29 mouse cellular contexts compared by ENCODE assay signal in the genomic region with DNA sequence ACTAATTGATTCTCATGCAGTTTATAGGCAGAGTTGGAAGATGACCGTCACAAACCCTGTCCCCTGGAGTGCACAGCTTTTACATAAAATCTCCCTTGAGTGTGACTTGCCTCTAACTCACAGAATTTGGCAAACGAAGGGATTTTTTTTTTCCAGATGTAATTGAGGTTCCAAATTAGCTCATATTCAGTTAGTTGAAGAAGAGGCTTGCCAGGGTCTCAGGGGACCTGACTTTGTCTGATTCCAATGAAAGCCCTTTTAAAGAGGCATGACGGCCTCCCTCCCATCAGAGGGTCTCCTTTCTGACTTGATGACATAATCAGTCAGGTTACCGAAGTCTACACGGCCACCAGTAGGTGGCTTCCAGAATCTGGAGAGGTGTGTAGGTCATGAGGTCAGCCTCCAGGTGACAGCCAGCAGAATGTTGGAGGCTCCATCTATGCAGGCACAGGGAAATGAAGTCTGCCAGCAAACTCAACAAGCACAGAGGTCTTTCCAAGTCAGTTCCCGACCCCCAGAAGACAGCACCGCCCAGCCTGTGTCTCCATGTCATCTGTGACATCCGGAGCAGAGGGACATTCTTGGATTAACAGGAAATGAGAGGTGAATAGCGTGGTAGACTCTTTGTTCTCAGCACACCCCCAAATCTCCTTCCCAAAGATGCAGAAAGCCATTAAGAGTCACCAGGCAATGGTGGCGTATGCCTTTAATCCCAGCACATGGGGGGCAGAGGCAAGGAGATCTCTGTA.
DNase-seq lines count a peak whose midpoint lies in the region; ATAC-seq and TF ChIP-seq lines count a peak whose summit lies in the region.
"Had no signal": no experiment of that assay in that cellular context is flagged by ENCODE, and none has a peak within 500 bp of the region (broad histone marks: within the 10 kb centered on the region; RNA-seq: fewer than 3 reads in every experiment).

No protein-coding gene starts in this region.

- intact Hi-C loops in gastrocnemius, postnatal 14 days (cut with DNase I; ENCODE audit: low total_unique reads), result no loop called here

- ATAC-seq in intestine, postnatal 0 days, result no peak
- no peak for ATAC-seq in intestine, embryonic 15.5 days
- ATAC-seq: forebrain, embryonic 13.5 days; midbrain, embryonic 15.5 days had no signal

- no peak overlapping the region for H3K9ac ChIP-seq in intestine, postnatal 0 days (ENCODE audit: low read depth, low read length)
- no peak overlapping the region for H3K9ac ChIP-seq in intestine, embryonic 15.5 days
- H3K9ac ChIP-seq: embryonic facial prominence, embryonic 13.5 days; forebrain, embryonic 13.5 days; heart, embryonic 12.5 days; hindbrain, embryonic 12.5 days; kidney, embryonic 15.5 days; limb, embryonic 12.5 days; liver, embryonic 15.5 days; lung, embryonic 14.5 days; midbrain, embryonic 15.5 days had no signal

- TF ChIP-seq CTCF in intestine, postnatal 0 days (IDR thresholded peaks at IDR 0.05; ENCODE audit: low read depth), result 0 out of 2 replicates have a peak, but pooled peaks have one; percentile 20

- H3K9me3 ChIP-seq in intestine, postnatal 0 days (ENCODE audit: control insufficient read depth), result no peaks in the 10 kb centered on the region
- H3K9me3 ChIP-seq in intestine, embryonic 15.5 days, result no peaks in the 10 kb centered on the region
- H3K9me3 ChIP-seq: embryonic facial prominence, embryonic 13.5 days; forebrain, embryonic 13.5 days; hindbrain, embryonic 12.5 days; kidney, embryonic 15.5 days; limb, embryonic 12.5 days; liver, embryonic 15.5 days; midbrain, embryonic 15.5 days had no signal

- H3K4me1 ChIP-seq in intestine, postnatal 0 days (replicated peaks; ENCODE audit: control insufficient read depth, insufficient read depth, low read length), result no peaks in the 10 kb centered on the region
- no peaks in the 10 kb centered on the region for H3K4me1 ChIP-seq in intestine, embryonic 15.5 days (replicated peaks)
- H3K4me1 ChIP-seq: embryonic facial prominence, embryonic 13.5 days; forebrain, embryonic 13.5 days; heart, embryonic 12.5 days; hindbrain, embryonic 12.5 days; kidney, embryonic 15.5 days; limb, embryonic 12.5 days; liver, embryonic 15.5 days; midbrain, embryonic 15.5 days had no signal

- WGBS in intestine, postnatal 0 days, result 87% methylated on average over 10 of the region's 10 CpGs
- WGBS in intestine, embryonic 15.5 days, result 84% methylated on average over 10 of the region's 10 CpGs

- peak; percentile 38 for DNase-seq in gastrocnemius, postnatal 14 days
- no peak for DNase-seq in gastrocnemius, adult 18-20 months (ENCODE audit: low spot score)
- DNase-seq in ES-CJ7 (ENCODE audit: low read depth, low spot score) (peak; percentile 7), MN1 (ENCODE audit: low spot score) (peak; percentile 19)
- DNase-seq in kidney, adult 9 months, result no peak
- no peak for DNase-seq in kidney, postnatal 14 days
- DNase-seq: adrenal gland, postnatal 14 days; B cell, adult 2 months; cerebellum, adult 11-12 months; cerebellum, adult 9-11 months; embryo, embryonic 11 days; kidney, adult 11 months; kidney, postnatal 36 days; lung, embryonic 14.5 days; right cerebral cortex, postnatal 4 days had no signal

- H3K27me3 ChIP-seq in intestine, postnatal 0 days (replicated peaks; ENCODE audit: control insufficient read depth, insufficient read depth, low read length), result no peaks in the 10 kb centered on the region
- no peaks in the 10 kb centered on the region for H3K27me3 ChIP-seq in intestine, embryonic 15.5 days (replicated peaks)
- H3K27me3 ChIP-seq: embryonic facial prominence, embryonic 13.5 days; forebrain, embryonic 13.5 days; heart, embryonic 12.5 days; hindbrain, embryonic 12.5 days; kidney, embryonic 15.5 days; limb, embryonic 12.5 days; liver, embryonic 15.5 days; midbrain, embryonic 15.5 days had no signal

- H3K4me2 ChIP-seq in intestine, postnatal 0 days (replicated peaks; ENCODE audit: low read depth), result no peak overlapping the region
- H3K4me2 ChIP-seq in intestine, embryonic 15.5 days (replicated peaks), result no peak overlapping the region
- H3K4me2 ChIP-seq: embryonic facial prominence, embryonic 13.5 days; forebrain, embryonic 13.5 days; heart, embryonic 12.5 days; hindbrain, embryonic 12.5 days; kidney, embryonic 15.5 days; limb, embryonic 12.5 days; liver, embryonic 15.5 days; lung, embryonic 14.5 days; midbrain, embryonic 15.5 days had no signal

- H3K36me3 ChIP-seq in intestine, postnatal 0 days (ENCODE audit: control insufficient read depth, insufficient read depth), result no peaks in the 10 kb centered on the region
- no peaks in the 10 kb centered on the region for H3K36me3 ChIP-seq in intestine, embryonic 15.5 days
- H3K36me3 ChIP-seq: embryonic facial prominence, embryonic 13.5 days; heart, embryonic 12.5 days; hindbrain, embryonic 12.5 days; kidney, embryonic 15.5 days; limb, embryonic 12.5 days; liver, embryonic 15.5 days; midbrain, embryonic 15.5 days had no signal

- H3K4me3 ChIP-seq in intestine, postnatal 0 days (ENCODE audit: low read depth, low read length), result no peak overlapping the region
- H3K4me3 ChIP-seq in intestine, embryonic 15.5 days (replicated peaks), result no peak overlapping the region
- H3K4me3 ChIP-seq: embryonic facial prominence, embryonic 13.5 days; erythroblast, embryonic 14.5 days; forebrain, embryonic 13.5 days; heart, embryonic 12.5 days; hindbrain, embryonic 12.5 days; kidney, embryonic 15.5 days; layer of hippocampus, adult 2 months; left cerebral cortex, adult 2 months; limb, embryonic 12.5 days; liver, embryonic 15.5 days; midbrain, embryonic 15.5 days had no signal

- H3K27ac ChIP-seq in intestine, postnatal 0 days (ENCODE audit: low read depth, low read length), result no peak overlapping the region
- H3K27ac ChIP-seq in intestine, embryonic 15.5 days, result no peak overlapping the region
- H3K27ac ChIP-seq: embryonic facial prominence, embryonic 13.5 days; forebrain, embryonic 13.5 days; hindbrain, embryonic 12.5 days; kidney, embryonic 15.5 days; layer of hippocampus, adult 2 months; left cerebral cortex, adult 2 months; limb, embryonic 12.5 days; liver, embryonic 15.5 days; macrophage; midbrain, embryonic 15.5 days had no signal

Comparison
In these comparisons a context has a peak if more than half of its experiments do, and no peak if none do; other contexts are left out.
1. DNase-seq: peak in gastrocnemius, postnatal 14 days (single experiment), ES-CJ7 (single experiment) and MN1 (single experiment); none in gastrocnemius, adult 18-20 months (single experiment), kidney, adult 9 months (single experiment) and kidney, postnatal 14 days (single experiment).